Mouse (Mus musculus) frontal cortex, postnatal 36 days (tissue): Measurements from ENCODE around the gene Pappa.

ENCODE experiments used
- DNase-seq, 2 experiments: peaks; one replicate each; pipeline ENCODE4 v3.0.0; 2022; ENCODE audit warnings: low spot score in 2 of 2

The Pappa gene

GRCm38 (mm10) chr4:65328486-65329308, 204.7 kb downstream of the Pappa start:
- peak in 1 of 2 experiments; percentile 21 for DNase-seq

DNA sequence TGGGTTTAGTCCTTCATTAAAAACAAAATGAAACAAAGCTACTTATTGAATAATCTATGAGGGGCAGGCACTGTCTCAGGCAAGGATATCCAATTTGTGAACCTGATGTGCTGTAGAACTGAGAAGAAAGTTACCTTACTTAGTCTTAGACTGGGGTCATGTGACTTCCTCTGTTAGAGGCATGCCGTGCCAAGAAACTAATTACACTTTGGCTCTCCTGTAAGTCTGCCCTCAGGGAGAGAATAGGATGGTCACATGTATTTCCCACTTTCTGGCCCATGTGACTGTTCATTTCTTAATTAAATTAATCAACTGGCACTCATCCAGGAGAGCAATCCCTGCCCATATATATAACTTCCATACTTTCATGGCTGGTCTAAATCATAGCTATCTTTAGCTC, 209.7 kb downstream of the Pappa start:
- no peak for DNase-seq

- DNase-seq, result no peak
These were observed 217.8 kb downstream of the Pappa start for GRCm38 (mm10) chr4:65341766-65342165.

DNA sequence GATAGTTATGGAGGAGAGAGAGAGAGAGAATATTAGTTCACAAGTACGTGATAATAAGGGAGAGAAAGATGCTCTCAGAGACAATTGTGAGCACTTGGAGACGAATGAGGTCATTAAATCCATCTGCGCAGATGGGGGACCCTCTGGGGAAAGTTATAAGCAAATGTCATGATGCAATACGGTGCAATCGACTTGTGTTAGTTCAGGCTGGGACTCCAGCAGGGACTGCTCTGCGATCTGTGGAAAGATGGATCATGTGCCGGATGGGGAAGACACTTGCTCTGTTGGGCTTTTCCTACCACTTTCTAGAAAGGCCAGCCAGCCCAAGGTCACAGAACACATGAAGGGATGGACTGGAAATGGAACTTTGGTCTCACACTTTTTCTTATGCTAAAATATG, 226.5 kb downstream of the Pappa start:
- no peak for DNase-seq

DNA sequence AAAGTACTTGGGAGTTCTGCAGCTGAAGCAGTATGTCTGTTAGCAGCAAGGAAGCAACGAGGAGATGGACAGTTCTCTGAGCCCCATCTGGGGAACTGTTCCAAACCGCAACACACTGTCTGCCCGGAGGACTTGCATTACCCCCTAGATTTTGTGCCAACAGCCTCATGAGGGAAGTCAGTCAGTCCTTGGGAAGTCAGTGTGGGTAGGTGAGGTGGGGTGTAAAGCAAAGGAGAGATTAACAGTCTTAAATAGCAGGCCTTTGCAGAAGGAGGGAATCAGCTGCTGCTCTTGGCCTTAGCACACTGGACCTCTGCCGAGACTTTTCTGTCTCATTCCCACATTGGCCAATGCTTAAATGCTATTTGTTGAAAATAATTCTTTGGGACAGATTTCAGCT, 230.6 kb downstream of the Pappa start:
- no peak for DNase-seq

DNA sequence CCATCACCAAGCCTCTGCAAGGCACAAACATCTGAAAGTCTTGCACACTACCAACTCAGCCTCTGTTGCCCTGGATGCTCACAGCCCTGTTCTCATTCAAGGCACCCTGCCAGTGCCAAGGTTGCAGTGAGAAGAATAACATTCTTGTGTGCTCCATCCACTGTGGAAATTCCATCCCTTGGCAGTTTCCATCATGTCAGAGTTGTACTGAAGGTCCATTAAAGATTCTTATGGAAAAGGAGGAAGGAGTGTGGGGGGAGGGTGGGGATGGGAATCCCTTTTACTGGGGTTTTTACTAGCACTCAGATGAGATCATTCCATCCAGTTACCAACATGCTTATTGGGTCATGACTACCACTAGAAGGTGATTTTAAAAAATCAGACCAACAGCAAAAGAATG, 243.2 kb downstream of the Pappa start:
- DNase-seq, result no peak

DNA sequence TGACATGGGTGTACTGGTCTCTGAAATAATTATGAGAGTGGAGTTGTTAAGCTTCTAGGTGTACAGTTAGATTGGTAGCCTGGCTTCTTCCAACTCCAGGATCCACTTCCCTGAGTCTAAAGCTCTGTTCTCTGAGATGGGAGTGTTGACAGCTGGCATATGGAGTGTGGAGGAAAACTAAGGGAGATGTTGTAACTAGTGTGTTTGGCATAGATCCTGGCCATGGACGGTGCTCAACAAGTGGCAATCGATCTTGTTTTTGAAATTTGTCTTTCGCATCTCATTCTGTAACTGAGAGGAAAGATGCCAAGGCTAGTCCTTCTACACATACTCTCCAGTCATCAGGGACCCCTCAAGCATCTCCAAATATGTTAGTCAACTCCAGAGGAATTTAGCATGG, 248.8 kb downstream of the Pappa start:
- DNase-seq, result peak; percentile 3 to 5

DNA sequence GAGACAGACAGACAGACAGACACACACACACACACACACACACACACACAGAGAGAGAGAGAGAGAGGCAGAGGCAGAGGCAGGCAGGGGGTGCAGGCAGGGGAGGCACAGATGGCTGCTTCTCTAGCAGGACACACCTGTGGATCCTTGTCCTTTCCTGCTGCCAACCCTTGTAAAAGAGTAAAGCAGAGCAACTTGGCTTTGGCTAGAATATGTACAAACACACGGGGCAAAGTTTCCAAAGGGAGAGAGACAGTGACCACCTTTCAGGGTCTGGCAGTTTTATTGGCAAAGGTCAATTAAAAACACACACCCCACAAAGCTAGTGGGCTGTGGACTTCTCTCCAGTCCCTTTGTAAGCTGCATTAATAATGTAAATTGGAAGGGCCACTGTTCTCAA, 249.9 kb downstream of the Pappa start:
- no peak for DNase-seq

- DNase-seq, result no peak
These were observed 252.6 kb downstream of the Pappa start for GRCm38 (mm10) chr4:65376571-65376970.

DNA sequence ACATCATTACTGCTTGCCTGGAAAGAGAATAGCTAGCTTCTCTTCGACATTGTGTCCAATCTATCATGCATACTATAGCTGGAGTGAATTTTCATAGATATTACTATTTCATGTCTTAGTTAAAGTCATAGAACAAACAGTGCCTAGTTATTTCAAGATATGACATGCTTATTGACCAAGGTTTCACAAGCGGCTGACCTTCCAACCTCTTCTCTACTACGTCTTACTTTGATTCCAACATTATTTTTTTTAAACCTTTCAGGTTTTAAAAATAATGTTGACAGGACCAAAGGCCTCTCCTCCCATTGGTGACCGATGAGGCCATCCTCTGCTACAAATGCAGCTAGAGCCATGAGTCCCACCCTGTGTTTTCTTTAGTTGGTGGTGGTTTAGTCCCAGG, 255.5 kb downstream of the Pappa start:
- no peak for DNase-seq

DNA sequence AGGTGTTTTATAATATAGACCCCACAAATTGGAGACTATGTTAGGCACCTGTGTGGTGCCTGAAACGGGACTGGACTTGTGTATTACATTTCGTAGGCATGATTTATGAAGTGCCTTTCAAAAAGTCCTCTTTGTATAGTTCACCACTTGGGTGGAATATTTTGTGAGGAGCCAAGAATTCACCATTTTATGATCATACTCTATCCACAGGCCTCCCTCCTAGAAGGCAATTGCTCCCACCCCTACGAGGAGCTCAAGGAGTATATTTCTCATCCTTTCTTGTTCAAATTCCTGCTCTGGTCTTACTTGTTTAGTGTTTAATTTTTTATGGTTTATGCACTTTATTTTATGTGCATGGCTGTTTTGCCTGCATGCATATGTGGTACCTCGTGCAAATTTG, 259.1 kb downstream of the Pappa start:
- no peak for DNase-seq

- DNase-seq, result no peak
These were observed 267.0 kb downstream of the Pappa start for GRCm38 (mm10) chr4:65391001-65391400.

GRCm38 (mm10) chr4:65396806-65397205, 272.8 kb downstream of the Pappa start:
- no peak for DNase-seq

GRCm38 (mm10) chr4:65399457-65399856, 275.5 kb downstream of the Pappa start:
- DNase-seq, result no peak

DNA sequence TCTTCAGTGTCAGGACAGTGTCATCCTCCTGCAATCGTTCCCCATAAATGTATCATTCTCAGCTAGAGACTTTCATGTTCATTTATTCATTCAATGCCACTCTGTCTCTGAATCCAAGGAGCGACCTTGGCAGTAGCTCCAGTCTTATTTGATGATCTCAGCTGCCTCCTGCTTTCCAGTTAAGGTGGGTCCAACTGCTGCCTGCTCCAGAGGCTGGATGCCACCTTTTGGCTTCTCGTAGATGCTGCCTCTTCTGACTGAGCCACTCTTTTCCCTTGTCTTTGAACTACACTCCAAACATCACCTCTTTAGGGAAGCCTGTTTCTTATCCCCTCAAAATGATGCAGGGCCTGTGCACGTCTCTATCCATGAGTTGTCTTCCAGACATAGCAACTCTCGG, 278.3 kb downstream of the Pappa start:
- no peak for DNase-seq

- no peak for DNase-seq
These were observed 279.1 kb downstream of the Pappa start for GRCm38 (mm10) chr4:65402836-65403634.
